Mouse (Mus musculus) bone marrow macrophage, adult 2 months (primary cell): ENCODE measurements around the gene Egln1.

Experiments
- CTCF ChIP-seq: IDR thresholded peaks from 2 replicates; pipeline ENCODE4 v1.5.1; 2012; ENCODE audit warnings: low read depth, mild to moderate bottlenecking, low read length, moderate library complexity
- POLR2A ChIP-seq: IDR thresholded peaks from 2 replicates; pipeline ENCODE4 v1.6.1; 2012; ENCODE audit warnings: mild to moderate bottlenecking, low read depth, low read length, borderline replicate concordance

GRCm38 (mm10) chr8:124905482-124905881, 43.6 kb downstream of the Egln1 start:
- TF ChIP-seq CTCF (no peak), POLR2A (no peak)
